Mouse (Mus musculus) hindbrain, embryonic 16.5 days (tissue): ENCODE data around the gene Smc3. TPM values are rescaled to one million over a fixed set of nuclear protein-coding genes. Genes with fewer than 3 reads are reported as not detected.

Experiments
- ATAC-seq: fragments of 200-750 bp; cut with Nextera tagmentation; 2 replicates; pipeline ENCODE4 v1.8.0; 2017; ENCODE audit warnings: moderate TSS enrichment, moderate library complexity
- H3K27ac ChIP-seq: fragments of 300-500 bp; sonication (generic); 2 replicates; pipeline ENCODE4 v1.5.1; 2014; ENCODE audit warnings: low read depth, mild to moderate bottlenecking, control low read depth, low read length, moderate library complexity
- H3K27me3 ChIP-seq: fragments of 300-500 bp; sonication (generic); replicated peaks from 2 replicates; pipeline ENCODE4 v1.6.1; 2014; ENCODE audit warnings: low read length; ENCODE audit not compliant: control insufficient read depth, insufficient read depth
- H3K36me3 ChIP-seq: fragments of 300-500 bp; sonication (generic); 2 replicates; pipeline ENCODE4 v1.6.1; 2014; ENCODE audit warnings: mild to moderate bottlenecking, low read length, moderate library complexity, mixed read lengths; ENCODE audit not compliant: control insufficient read depth, insufficient read depth
- H3K4me1 ChIP-seq: fragments of 300-500 bp; sonication (generic); 2 replicates; pipeline ENCODE4 v1.6.1; 2014; ENCODE audit warnings: low read depth, low read length; ENCODE audit not compliant: control insufficient read depth, insufficient read depth
- H3K4me2 ChIP-seq: fragments of 300-500 bp; sonication (generic); 2 replicates; pipeline ENCODE4 v1.6.1; 2014; ENCODE audit warnings: mild to moderate bottlenecking, low read length, control low read depth, moderate library complexity
- H3K4me3 ChIP-seq: fragments of 300-500 bp; sonication (generic); 2 replicates; pipeline ENCODE4 v1.5.1; 2014; ENCODE audit warnings: mild to moderate bottlenecking, low read length, control low read depth, moderate library complexity
- H3K9ac ChIP-seq: fragments of 300-500 bp; sonication (generic); 2 replicates; pipeline ENCODE4 v1.6.1; 2014; ENCODE audit warnings: low read depth, mild to moderate bottlenecking, control low read depth, low read length, moderate library complexity
- H3K9me3 ChIP-seq: fragments of 300-500 bp; sonication (generic); 2 replicates; pipeline ENCODE4 v1.6.1; 2014; ENCODE audit warnings: mild to moderate bottlenecking, low read length, moderate library complexity; ENCODE audit not compliant: control insufficient read depth
- WGBS: fragments of 180-500 bp; shearing (Covaris S2); extraction: QIAGEN DNeasy Blood & Tissue Kit; methylation state at CpG from one replicate; pipeline ENCODE4 v1.1.7; 2014; 5-methylcytosine and 5-hydroxymethylcytosine counted together
- polyA plus RNA-seq: library from polyadenylated mRNA; unstranded; fragments of >200 nt; fragmentation: Nextera tagmentation; extraction: Ambion mirVana; gene quantifications from 2 replicates; pipeline ENCODE4 v1.2.1, GENCODE M21; 2015

Gene Smc3
- polyA plus RNA-seq, 1 experiment from 2014 or later, result 49.9 TPM

DNA sequence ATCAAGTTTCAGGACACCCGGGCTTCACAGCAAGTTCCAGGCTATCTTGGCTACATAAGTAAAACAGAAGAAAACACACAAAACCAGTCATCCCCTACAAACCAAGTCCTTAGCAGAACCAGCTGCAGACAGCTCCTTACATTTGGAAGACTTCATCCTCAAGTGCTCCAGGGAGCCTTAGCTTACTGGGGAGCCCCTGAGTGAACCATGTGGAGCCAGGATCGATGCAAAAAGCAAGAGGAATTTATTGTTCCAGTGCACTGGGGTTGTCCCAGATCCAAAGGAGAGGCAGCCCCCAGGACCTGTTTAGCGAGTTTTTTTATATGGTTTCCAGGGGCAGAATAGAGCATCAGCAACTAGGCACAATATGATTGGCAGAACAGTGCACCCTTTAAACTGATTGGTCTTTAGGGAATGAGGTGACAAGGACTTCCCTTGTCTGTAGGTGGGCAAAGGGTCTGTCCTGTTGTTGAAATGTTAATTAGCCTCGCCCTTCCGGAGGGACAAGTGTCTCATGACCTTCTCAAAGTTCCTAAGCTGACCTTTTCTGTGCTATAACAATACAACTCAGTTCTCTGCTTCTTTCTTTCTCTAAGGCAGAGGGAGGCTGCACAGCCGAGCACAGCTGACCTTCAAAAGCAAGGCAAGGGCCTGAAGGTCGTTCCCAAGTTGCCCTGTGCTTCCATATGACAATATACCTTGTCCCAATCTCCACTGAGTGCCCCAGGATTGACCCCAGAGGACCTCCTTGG lies 3.3 kb upstream of the Smc3 start:
- Histone ChIP-seq H3K27me3 (no peaks in the 10 kb centered on the region), H3K4me2 (no peak overlapping the region), H3K27ac (no peak overlapping the region), H3K9ac (no peak overlapping the region), H3K4me1 (peaks cover 6% of the 10 kb centered on the region), H3K9me3 (no peaks in the 10 kb centered on the region), H3K4me3 (no peak overlapping the region), H3K36me3 (no peaks in the 10 kb centered on the region)
- WGBS, result 52% methylated on average over 7 of the region's 7 CpGs
- no peak for ATAC-seq

DNA sequence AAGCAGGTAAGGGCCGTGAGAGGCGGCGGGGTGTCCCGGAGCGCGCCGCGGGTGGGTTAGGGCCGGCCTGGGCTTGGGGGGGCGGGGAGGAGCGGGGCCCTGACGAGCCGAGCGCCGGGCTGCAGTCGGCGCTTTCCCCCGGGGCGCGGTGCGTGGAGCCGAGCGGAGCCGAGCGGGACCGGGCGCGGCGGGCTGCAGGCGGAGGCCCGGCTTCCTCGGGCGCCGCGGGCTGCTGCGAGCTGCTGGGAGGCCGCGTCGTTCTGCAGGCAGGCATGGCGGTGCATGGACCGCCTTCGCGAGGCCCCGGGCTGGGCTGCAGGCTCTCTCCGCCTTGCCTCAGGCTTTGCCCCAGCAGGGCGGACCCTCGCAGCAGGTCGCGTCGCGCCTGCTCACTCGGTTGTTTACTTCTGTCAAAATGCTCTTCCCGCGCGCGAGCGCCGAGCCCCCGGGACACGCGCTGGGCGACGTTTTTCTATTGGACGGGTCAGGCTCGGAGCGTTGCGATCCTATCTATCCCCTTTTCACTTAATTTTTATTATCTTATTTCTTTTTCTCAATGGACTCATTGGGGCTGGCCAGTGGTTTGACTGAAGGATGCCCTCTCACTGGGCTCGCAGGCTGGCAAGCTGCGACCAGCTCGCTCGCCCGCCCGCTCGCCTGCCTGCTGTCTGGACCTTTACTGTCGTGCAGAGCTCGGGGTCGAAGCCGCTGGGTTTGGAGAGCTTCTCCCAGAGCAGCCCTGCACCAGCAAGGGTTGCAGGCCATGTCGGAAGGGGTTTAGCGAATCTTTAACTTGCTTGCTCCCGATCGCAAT lies 558 bp downstream of the Smc3 start:
- H3K27ac ChIP-seq, result peak overlapping the region; percentile 95
- peak; percentile 75 for ATAC-seq

GRCm38 (mm10) chr19:53601363-53601655 lies 1.1 kb downstream of the Smc3 start:
- WGBS, result 9% methylated on average over 11 of the region's 11 CpGs
- peak overlapping the region; percentile 71 for H3K4me3 ChIP-seq
- H3K27me3 ChIP-seq, result no peaks in the 10 kb centered on the region
- H3K27ac ChIP-seq, result 0 out of 2 replicates have a peak overlapping the region, but pooled peaks have one; percentile 95
- peak overlapping the region; percentile 60 for H3K4me2 ChIP-seq
- H3K9me3 ChIP-seq, result no peaks in the 10 kb centered on the region
- H3K4me1 ChIP-seq, result peaks cover 13% of the 10 kb centered on the region
- peak overlapping the region; percentile 88 for H3K9ac ChIP-seq
- ATAC-seq, result no peak
- H3K36me3 ChIP-seq, result peaks cover 2% of the 10 kb centered on the region; the same call in 1 of the 2 replicates

More for the DNA sequence above, 558 bp downstream of the Smc3 start:
- Histone ChIP-seq H3K4me2 (peak overlapping the region; percentile 60), H3K9me3 (no peaks in the 10 kb centered on the region), H3K27me3 (no peaks in the 10 kb centered on the region), H3K9ac (peak overlapping the region; percentile 88), H3K4me1 (peaks cover 13% of the 10 kb centered on the region), H3K4me3 (peak overlapping the region; percentile 71), H3K36me3 (0 out of 2 replicates have a peak, but pooled peaks cover 2% of the 10 kb centered on the region)
- under 1% methylated on average over 47 of the region's 82 CpGs for WGBS

GRCm38 (mm10) chr19:53608921-53609320 lies 8.7 kb downstream of the Smc3 start:
- Histone ChIP-seq H3K9ac (no peak overlapping the region), H3K4me3 (no peak overlapping the region), H3K27ac (no peak overlapping the region), H3K9me3 (no peaks in the 10 kb centered on the region), H3K36me3 (peaks cover 6% of the 10 kb centered on the region), H3K4me2 (no peak overlapping the region), H3K27me3 (no peaks in the 10 kb centered on the region), H3K4me1 (0 out of 2 replicates have a peak, but pooled peaks cover 3% of the 10 kb centered on the region)
- ATAC-seq, result 0 out of 2 replicates have a peak, but pooled peaks have one; percentile 34
- WGBS, result 62% methylated on average over 6 of the region's 6 CpGs

DNA sequence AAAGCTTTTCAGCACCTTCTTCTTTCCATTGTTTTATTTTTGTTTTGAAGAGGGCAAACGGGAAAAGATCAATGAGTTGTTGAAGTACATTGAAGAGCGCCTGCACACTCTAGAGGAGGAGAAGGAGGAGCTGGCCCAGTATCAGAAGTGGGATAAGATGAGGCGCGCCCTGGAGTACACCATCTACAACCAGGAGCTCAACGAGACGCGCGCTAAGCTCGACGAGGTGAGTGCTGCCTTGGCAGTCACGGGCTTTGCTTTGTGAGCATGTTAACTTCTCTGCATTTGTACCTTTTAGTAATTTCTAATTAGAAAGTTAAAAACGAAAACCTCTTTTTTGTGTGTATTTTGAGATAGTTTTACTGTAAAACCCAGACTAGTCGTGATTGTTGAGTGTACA lies 21.5 kb downstream of the Smc3 start:
- WGBS, result 93% methylated on average over 13 of the region's 13 CpGs
- H3K9me3 ChIP-seq, result no peaks in the 10 kb centered on the region
- no peaks in the 10 kb centered on the region for H3K4me1 ChIP-seq
- peaks cover 36% of the 10 kb centered on the region for H3K36me3 ChIP-seq
- no peak overlapping the region for H3K9ac ChIP-seq
- H3K4me3 ChIP-seq, result no peak overlapping the region
- no peaks in the 10 kb centered on the region for H3K27me3 ChIP-seq
- no peak overlapping the region for H3K27ac ChIP-seq
- no peak for ATAC-seq
- H3K4me2 ChIP-seq, result no peak overlapping the region

GRCm38 (mm10) chr19:53638041-53638440 lies 37.8 kb downstream of the Smc3 start:
- no peaks in the 10 kb centered on the region for H3K27me3 ChIP-seq
- peaks cover 44% of the 10 kb centered on the region for H3K36me3 ChIP-seq
- H3K27ac ChIP-seq, result no peak overlapping the region
- H3K9ac ChIP-seq, result no peak overlapping the region
- 92% methylated on average over 2 of the region's 2 CpGs for WGBS
- H3K4me2 ChIP-seq, result no peak overlapping the region
- ATAC-seq, result no peak
- H3K9me3 ChIP-seq, result no peaks in the 10 kb centered on the region
- no peaks in the 10 kb centered on the region for H3K4me1 ChIP-seq
- no peak overlapping the region for H3K4me3 ChIP-seq

- H3K36me3 ChIP-seq, result peaks cover 42% of the 10 kb centered on the region
- ATAC-seq, result no peak
- 91% methylated on average over 8 of the region's 8 CpGs for WGBS
- no peaks in the 10 kb centered on the region for H3K9me3 ChIP-seq
- no peaks in the 10 kb centered on the region for H3K4me1 ChIP-seq
- no peak overlapping the region for H3K9ac ChIP-seq
- no peak overlapping the region for H3K27ac ChIP-seq
- no peaks in the 10 kb centered on the region for H3K27me3 ChIP-seq
- H3K4me3 ChIP-seq, result no peak overlapping the region
- no peak overlapping the region for H3K4me2 ChIP-seq
These were observed 38.5 kb downstream of the Smc3 start for GRCm38 (mm10) chr19:53638727-53639126.

DNA sequence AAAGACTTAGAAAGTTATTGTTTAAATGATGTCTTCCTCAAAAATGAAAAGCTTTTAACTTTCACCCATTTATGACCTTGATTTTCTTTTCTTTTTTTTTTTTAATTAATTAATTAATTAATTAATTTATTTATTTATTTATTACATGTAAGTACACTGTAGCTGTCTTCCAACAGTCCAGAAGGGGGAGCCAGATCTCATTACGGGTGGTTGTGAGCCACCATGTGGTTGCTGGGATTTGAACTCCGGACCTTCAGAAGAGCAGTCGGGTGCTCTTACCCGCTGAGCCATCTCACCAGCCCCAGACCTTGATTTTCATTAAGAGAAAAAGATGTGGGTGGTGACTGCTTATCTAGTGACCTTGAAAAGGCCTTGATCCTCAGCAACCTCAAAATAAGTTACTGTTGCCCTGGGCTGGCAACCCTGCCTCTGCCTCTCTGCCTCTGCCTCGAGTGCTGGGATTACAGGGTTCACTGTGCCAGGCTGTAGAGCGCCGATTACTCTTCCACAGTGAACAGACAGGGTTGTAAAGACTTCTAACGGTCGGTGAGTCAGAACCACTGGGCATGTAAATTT lies 43.9 kb downstream of the Smc3 start:
- Histone ChIP-seq H3K27me3 (no peaks in the 10 kb centered on the region), H3K9me3 (no peaks in the 10 kb centered on the region), H3K4me3 (no peak overlapping the region), H3K4me1 (peaks cover 3% of the 10 kb centered on the region; the same call in 1 of the 2 replicates), H3K9ac (no peak overlapping the region), H3K27ac (no peak overlapping the region), H3K4me2 (no peak overlapping the region), H3K36me3 (peaks cover 47% of the 10 kb centered on the region)
- no peak for ATAC-seq
- 93% methylated on average over 9 of the region's 9 CpGs for WGBS

DNA sequence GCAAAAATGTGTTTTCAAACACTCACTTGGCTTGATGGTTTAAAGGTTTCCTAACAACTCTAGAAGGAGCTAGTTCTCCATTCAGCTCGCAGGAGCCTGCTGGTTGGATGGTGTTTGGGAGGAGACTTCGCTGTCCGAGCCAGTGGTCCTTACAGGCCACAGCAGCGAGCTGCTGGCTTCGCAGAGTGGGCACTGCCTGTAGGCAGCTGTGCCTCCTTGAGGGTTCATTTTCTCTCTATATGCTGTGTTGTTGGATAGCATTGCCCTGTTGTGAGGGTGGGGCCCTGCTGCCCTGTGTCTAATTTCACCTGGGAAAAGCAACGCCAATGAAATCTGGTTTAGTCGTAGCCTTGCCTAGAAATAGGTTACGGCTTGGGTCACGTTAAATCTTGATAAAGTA lies 47.1 kb downstream of the Smc3 start:
- Histone ChIP-seq H3K36me3 (peaks cover 24% of the 10 kb centered on the region), H3K27me3 (no peaks in the 10 kb centered on the region), H3K4me3 (no peak overlapping the region), H3K9ac (no peak overlapping the region), H3K4me2 (no peak overlapping the region), H3K4me1 (peaks cover 3% of the 10 kb centered on the region; the same call in 1 of the 2 replicates), H3K27ac (no peak overlapping the region), H3K9me3 (no peaks in the 10 kb centered on the region)
- no peak for ATAC-seq
- 87% methylated on average over 9 of the region's 9 CpGs for WGBS
